In the genomic region with DNA sequence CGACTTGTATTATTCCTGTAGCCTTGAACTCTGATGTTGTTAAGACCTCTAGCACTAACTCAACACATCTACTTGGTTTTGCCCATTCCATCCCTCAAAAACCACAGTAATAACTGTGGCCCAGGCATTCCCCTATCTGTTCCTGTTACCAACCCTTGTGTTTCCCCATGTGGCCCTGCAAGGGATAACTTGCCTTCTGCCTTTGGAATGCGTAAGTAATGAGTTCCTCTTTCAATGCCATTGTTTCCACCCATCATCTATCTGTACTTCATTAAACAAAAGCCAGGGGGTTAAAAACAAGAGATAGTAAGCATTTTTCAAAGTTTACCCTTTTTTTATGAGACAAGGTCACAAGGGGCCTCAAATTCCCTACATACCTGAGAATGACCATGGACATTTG, we compare ENCODE assay signal across 11 mouse cellular contexts.
"Had no signal": no experiment of that assay in that cellular context is flagged by ENCODE, and none has a peak within 500 bp of the region (broad histone marks: within the 10 kb centered on the region; RNA-seq: fewer than 3 reads in every experiment).

No protein-coding gene starts in this region.

- DNase-seq: kidney, postnatal 36 days; layer of hippocampus, postnatal 36 days; liver, embryonic 13.5 days; lung, embryonic 14.5 days; midbrain, embryonic 14.5 days; right cerebral cortex, postnatal 14 days; right cerebral cortex, postnatal 4 days; thymus, adult 2 months; thymus, postnatal 14 days; thymus, postnatal 4 days had no signal

- ATAC-seq: lung, postnatal 0 days had no signal
